Mouse (Mus musculus): Measurements from ENCODE around the gene Stx8. TPM values are rescaled to one million over a fixed set of nuclear protein-coding genes. Genes with fewer than 3 reads are reported as not detected.

Gene Stx8
- polyA plus RNA-seq, 1 experiment from 2014 or later = 58.7 TPM

GRCm38 (mm10) chr11:68036133-68036959 is 70.4 kb downstream of the Stx8 start:
- no peaks in the 10 kb centered on the region for H3K4me1 ChIP-seq (ENCODE audit: control insufficient read depth, insufficient read depth, low read length)
- 74% methylated on average over 20 of the region's 20 CpGs for WGBS
- no peak overlapping the region for H3K9ac ChIP-seq (ENCODE audit: low read length)
- no peaks in the 10 kb centered on the region for H3K27me3 ChIP-seq (ENCODE audit: control insufficient read depth, insufficient read depth, low read length)
- no peaks in the 10 kb centered on the region for H3K36me3 ChIP-seq (ENCODE audit: control insufficient read depth, insufficient read depth)
- no peak overlapping the region for H3K4me2 ChIP-seq (ENCODE audit: low read depth, low read length)
- H3K4me3 ChIP-seq (ENCODE audit: low read length) = no peak overlapping the region
- H3K27ac ChIP-seq (ENCODE audit: low read length) = no peak overlapping the region
- ATAC-seq (replicated peaks; ENCODE audit: extremely low read depth, insufficient read depth, low FRiP score) = no peak
- no peaks in the 10 kb centered on the region for H3K9me3 ChIP-seq (replicated peaks; ENCODE audit: control insufficient read depth, low read length)

DNA sequence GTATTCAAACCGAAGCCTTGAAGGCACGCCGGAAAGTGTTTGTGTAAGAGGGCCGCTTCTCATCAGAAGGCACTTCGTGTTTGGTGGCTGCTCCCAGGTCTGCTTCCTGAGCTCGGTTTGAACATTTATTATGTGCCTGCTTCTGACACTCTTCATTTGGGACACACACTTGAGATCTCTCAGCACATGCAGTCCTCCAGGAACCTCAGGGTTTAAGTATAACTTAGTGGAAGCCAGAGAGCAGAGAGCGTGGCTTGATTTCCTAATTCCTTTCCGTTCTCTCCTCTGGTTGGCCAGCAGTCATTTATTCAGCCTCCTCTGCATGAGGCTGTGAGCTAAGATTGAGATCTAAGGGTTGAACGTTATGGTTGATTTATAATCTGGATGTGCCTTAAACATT is 71.1 kb downstream of the Stx8 start:
- H3K4me1 ChIP-seq (ENCODE audit: control insufficient read depth, insufficient read depth, low read length) = no peaks in the 10 kb centered on the region
- no peak overlapping the region for H3K27ac ChIP-seq (ENCODE audit: low read length)
- no peaks in the 10 kb centered on the region for H3K36me3 ChIP-seq (ENCODE audit: control insufficient read depth, insufficient read depth)
- no peak overlapping the region for H3K4me3 ChIP-seq (ENCODE audit: low read length)
- no peak overlapping the region for H3K4me2 ChIP-seq (ENCODE audit: low read depth, low read length)
- no peaks in the 10 kb centered on the region for H3K9me3 ChIP-seq (replicated peaks; ENCODE audit: control insufficient read depth, low read length)
- no peak for ATAC-seq (replicated peaks; ENCODE audit: extremely low read depth, insufficient read depth, low FRiP score)
- no peak overlapping the region for H3K9ac ChIP-seq (ENCODE audit: low read length)
- no peaks in the 10 kb centered on the region for H3K27me3 ChIP-seq (ENCODE audit: control insufficient read depth, insufficient read depth, low read length)
- WGBS = 77% methylated on average over 9 of the region's 9 CpGs

- H3K4me1 ChIP-seq (ENCODE audit: control insufficient read depth, insufficient read depth, low read length) = no peaks in the 10 kb centered on the region
- H3K4me3 ChIP-seq (ENCODE audit: low read length) = no peak overlapping the region
- H3K4me2 ChIP-seq (ENCODE audit: low read depth, low read length) = no peak overlapping the region
- no peaks in the 10 kb centered on the region for H3K27me3 ChIP-seq (ENCODE audit: control insufficient read depth, insufficient read depth, low read length)
- no peak overlapping the region for H3K27ac ChIP-seq (ENCODE audit: low read length)
- no peak for ATAC-seq (replicated peaks; ENCODE audit: extremely low read depth, insufficient read depth, low FRiP score)
- no peak overlapping the region for H3K9ac ChIP-seq (ENCODE audit: low read length)
- no peaks in the 10 kb centered on the region for H3K36me3 ChIP-seq (ENCODE audit: control insufficient read depth, insufficient read depth)
- no peaks in the 10 kb centered on the region for H3K9me3 ChIP-seq (replicated peaks; ENCODE audit: control insufficient read depth, low read length)
- WGBS = 80% methylated on average over 2 of the region's 2 CpGs
These were observed 72.1 kb downstream of the Stx8 start for GRCm38 (mm10) chr11:68038101-68038500.

DNA sequence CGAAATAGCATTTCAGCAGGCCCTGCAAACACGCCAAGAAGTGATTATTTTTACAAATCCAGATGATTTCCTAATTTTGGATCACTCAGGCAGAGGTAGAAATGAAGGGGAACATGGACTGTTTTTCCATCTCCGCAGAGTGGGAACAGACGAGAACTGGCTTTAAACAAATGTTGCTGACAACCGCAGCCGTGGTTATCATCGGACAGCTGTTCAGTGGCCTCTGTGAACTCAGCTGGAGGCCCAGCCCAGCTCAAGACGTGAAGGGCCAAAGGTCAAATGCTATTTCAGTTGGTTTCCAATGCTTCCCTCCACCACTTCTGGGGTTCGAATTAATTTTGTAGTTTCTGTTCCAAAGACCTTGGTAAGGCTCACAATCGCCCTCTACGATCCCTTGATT is 78.2 kb downstream of the Stx8 start:
- no peaks in the 10 kb centered on the region for H3K9me3 ChIP-seq (replicated peaks; ENCODE audit: control insufficient read depth, low read length)
- H3K27me3 ChIP-seq (ENCODE audit: control insufficient read depth, insufficient read depth, low read length) = no peaks in the 10 kb centered on the region
- no peaks in the 10 kb centered on the region for H3K36me3 ChIP-seq (ENCODE audit: control insufficient read depth, insufficient read depth)
- no peak overlapping the region for H3K4me3 ChIP-seq (ENCODE audit: low read length)
- H3K4me2 ChIP-seq (ENCODE audit: low read depth, low read length) = no peak overlapping the region
- H3K9ac ChIP-seq (ENCODE audit: low read length) = no peak overlapping the region
- no peak overlapping the region for H3K27ac ChIP-seq (ENCODE audit: low read length)
- ATAC-seq (replicated peaks; ENCODE audit: extremely low read depth, insufficient read depth, low FRiP score) = no peak
- H3K4me1 ChIP-seq (ENCODE audit: control insufficient read depth, insufficient read depth, low read length) = 0 out of 2 replicates have a peak, but pooled peaks cover under 1% of the 10 kb centered on the region
- WGBS = 44% methylated on average over 11 of the region's 11 CpGs

GRCm38 (mm10) chr11:68046916-68047315 is 80.9 kb downstream of the Stx8 start:
- no peak overlapping the region for H3K4me2 ChIP-seq (ENCODE audit: low read depth, low read length)
- 64% methylated on average over 3 of the region's 3 CpGs for WGBS
- ATAC-seq (replicated peaks; ENCODE audit: extremely low read depth, insufficient read depth, low FRiP score) = no peak

GRCm38 (mm10) chr11:68049261-68050165 is 83.5 kb downstream of the Stx8 start:
- Histone ChIP-seq H3K27me3 (ENCODE audit: control insufficient read depth, insufficient read depth, low read length) (no peaks in the 10 kb centered on the region), H3K4me3 (ENCODE audit: low read length) (no peak overlapping the region), H3K9ac (ENCODE audit: low read length) (no peak overlapping the region), H3K4me1 (ENCODE audit: control insufficient read depth, insufficient read depth, low read length) (peaks cover 2% of the 10 kb centered on the region; the same call in 1 of the 2 replicates), H3K27ac (ENCODE audit: low read length) (no peak overlapping the region), H3K9me3 (replicated peaks; ENCODE audit: control insufficient read depth, low read length) (no peaks in the 10 kb centered on the region), H3K36me3 (ENCODE audit: control insufficient read depth, insufficient read depth) (no peaks in the 10 kb centered on the region), H3K4me2 (ENCODE audit: low read depth, low read length) (no peak overlapping the region)
- 74% methylated on average over 17 of the region's 17 CpGs for WGBS
- no peak for ATAC-seq (replicated peaks; ENCODE audit: extremely low read depth, insufficient read depth, low FRiP score)

More at GRCm38 (mm10) chr11:68046916-68047315, 80.9 kb downstream of the Stx8 start:
- Histone ChIP-seq H3K36me3 (ENCODE audit: control insufficient read depth, insufficient read depth) (no peaks in the 10 kb centered on the region), H3K27me3 (ENCODE audit: control insufficient read depth, insufficient read depth, low read length) (no peaks in the 10 kb centered on the region), H3K4me3 (ENCODE audit: low read length) (no peak overlapping the region), H3K27ac (ENCODE audit: low read length) (no peak overlapping the region), H3K4me1 (ENCODE audit: control insufficient read depth, insufficient read depth, low read length) (peaks cover 2% of the 10 kb centered on the region; the same call in 1 of the 2 replicates), H3K9me3 (replicated peaks; ENCODE audit: control insufficient read depth, low read length) (no peaks in the 10 kb centered on the region), H3K9ac (ENCODE audit: low read length) (no peak overlapping the region)

DNA sequence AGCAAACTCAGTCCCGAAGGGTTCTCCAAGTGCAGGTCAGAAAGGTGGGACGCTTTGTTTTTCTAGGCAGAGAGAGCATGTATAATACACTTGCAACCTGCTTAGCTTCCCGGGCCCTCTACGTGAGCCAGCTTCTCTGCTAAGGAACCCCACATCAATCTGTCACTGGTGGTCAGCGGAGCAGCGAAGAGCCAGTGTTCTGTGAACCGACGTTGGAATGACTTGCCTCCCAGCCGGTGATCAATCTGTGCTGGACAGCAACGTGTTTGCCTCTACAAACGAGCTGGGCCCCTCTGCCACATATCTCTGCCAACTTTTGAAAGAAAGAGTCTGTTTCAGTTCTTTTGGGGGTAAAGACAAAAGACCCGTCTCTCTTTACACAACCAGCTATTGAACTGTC is 84.7 kb downstream of the Stx8 start:
- ATAC-seq (replicated peaks; ENCODE audit: extremely low read depth, insufficient read depth, low FRiP score) = no peak
- H3K36me3 ChIP-seq (ENCODE audit: control insufficient read depth, insufficient read depth) = no peaks in the 10 kb centered on the region
- WGBS = 65% methylated on average over 12 of the region's 12 CpGs

GRCm38 (mm10) chr11:68051305-68051704 is 85.3 kb downstream of the Stx8 start:
- peaks cover 2% of the 10 kb centered on the region; the same call in 1 of the 2 replicates for H3K4me1 ChIP-seq (ENCODE audit: control insufficient read depth, insufficient read depth, low read length)
- no peak overlapping the region for H3K27ac ChIP-seq (ENCODE audit: low read length)
- no peak for ATAC-seq (replicated peaks; ENCODE audit: extremely low read depth, insufficient read depth, low FRiP score)
- H3K9me3 ChIP-seq (replicated peaks; ENCODE audit: control insufficient read depth, low read length) = no peaks in the 10 kb centered on the region
- H3K4me2 ChIP-seq (ENCODE audit: low read depth, low read length) = no peak overlapping the region
- no peak overlapping the region for H3K9ac ChIP-seq (ENCODE audit: low read length)
- 87% methylated on average over 4 of the region's 4 CpGs for WGBS
- H3K4me3 ChIP-seq (ENCODE audit: low read length) = no peak overlapping the region
- no peaks in the 10 kb centered on the region for H3K27me3 ChIP-seq (ENCODE audit: control insufficient read depth, insufficient read depth, low read length)
- no peaks in the 10 kb centered on the region for H3K36me3 ChIP-seq (ENCODE audit: control insufficient read depth, insufficient read depth)

More for the DNA sequence above, 84.7 kb downstream of the Stx8 start:
- H3K4me1 ChIP-seq (ENCODE audit: control insufficient read depth, insufficient read depth, low read length) = peaks cover 2% of the 10 kb centered on the region; the same call in 1 of the 2 replicates
- H3K4me2 ChIP-seq (ENCODE audit: low read depth, low read length) = no peak overlapping the region
- no peak overlapping the region for H3K27ac ChIP-seq (ENCODE audit: low read length)
- H3K9ac ChIP-seq (ENCODE audit: low read length) = no peak overlapping the region
- no peaks in the 10 kb centered on the region for H3K27me3 ChIP-seq (ENCODE audit: control insufficient read depth, insufficient read depth, low read length)
- no peak overlapping the region for H3K4me3 ChIP-seq (ENCODE audit: low read length)
- no peaks in the 10 kb centered on the region for H3K9me3 ChIP-seq (replicated peaks; ENCODE audit: control insufficient read depth, low read length)

All from heart, embryonic 16.5 days (tissue).